Mouse (Mus musculus) heart, postnatal 0 days (tissue): ENCODE data around the gene Kncn. TPM values are rescaled to one million over a fixed set of nuclear protein-coding genes. Genes with fewer than 3 reads are reported as not detected.

ENCODE experiments used
- ATAC-seq: fragments of 200-750 bp; cut with Nextera tagmentation; 2 replicates; pipeline ENCODE4 v1.8.0; 2017; ENCODE audit warnings: low read depth, moderate number of reproducible peaks, moderate library complexity; ENCODE audit not compliant: insufficient read depth
- DNase-seq: peaks from one replicate; pipeline ENCODE4 v3.0.0-alpha.2; 2016; ENCODE audit warnings: low spot score
- H3K27ac ChIP-seq: fragments of 300-500 bp; sonication (generic); 2 replicates; pipeline ENCODE4 v1.5.1; 2014; ENCODE audit warnings: low read depth, mild to moderate bottlenecking
- H3K27me3 ChIP-seq: fragments of 300-500 bp; sonication (generic); 2 replicates; pipeline ENCODE4 v1.6.1; 2014; ENCODE audit warnings: low read length, mixed read lengths; ENCODE audit not compliant: control insufficient read depth, insufficient read depth
- H3K36me3 ChIP-seq: fragments of 300-500 bp; sonication (generic); replicated peaks from 2 replicates; pipeline ENCODE4 v1.6.1; 2014; ENCODE audit warnings: low read length, mixed read lengths; ENCODE audit not compliant: control insufficient read depth, insufficient read depth
- H3K4me1 ChIP-seq: fragments of 300-500 bp; sonication (generic); 2 replicates; pipeline ENCODE4 v1.6.1; 2014; ENCODE audit warnings: antibody characterized with exemption; ENCODE audit not compliant: control insufficient read depth, insufficient read depth
- H3K4me2 ChIP-seq: fragments of 300-500 bp; sonication (generic); 2 replicates; pipeline ENCODE4 v1.6.1; 2014; ENCODE audit warnings: low read depth, mild to moderate bottlenecking, low read length, moderate library complexity
- H3K4me3 ChIP-seq: fragments of 300-500 bp; sonication (generic); 2 replicates; pipeline ENCODE4 v1.5.1; 2014; ENCODE audit warnings: low read depth, low read length
- H3K9ac ChIP-seq: fragments of 300-500 bp; sonication (generic); replicated peaks from 2 replicates; pipeline ENCODE4 v1.6.1; 2014; ENCODE audit warnings: low read depth, low read length, mixed read lengths
- H3K9me3 ChIP-seq: fragments of 300-500 bp; sonication (generic); replicated peaks from 2 replicates; pipeline ENCODE4 v1.6.1; 2016; ENCODE audit warnings: low read length; ENCODE audit not compliant: control insufficient read depth
- CTCF ChIP-seq: IDR thresholded peaks from 2 replicates; pipeline ENCODE4 v1.5.1; 2016; ENCODE audit warnings: antibody characterized with exemption, control low read depth, low read depth
- EP300 ChIP-seq: IDR thresholded peaks from 2 replicates; pipeline ENCODE4 v1.6.1; 2016; ENCODE audit warnings: antibody characterized with exemption, low read depth
- WGBS: fragments of 180-500 bp; shearing (Covaris S2); extraction: QIAGEN DNeasy Blood & Tissue Kit; methylation state at CpG from one replicate; pipeline ENCODE4 v1.1.7; 2014; 5-methylcytosine and 5-hydroxymethylcytosine counted together
- polyA plus RNA-seq: library from polyadenylated mRNA; unstranded; fragments of >200 nt; fragmentation: Nextera tagmentation; extraction: Ambion mirVana; gene quantifications from 2 replicates; pipeline ENCODE4 v1.2.1, GENCODE M21; 2015
- total RNA-seq: library from RNA; depleted of rRNA; stranded (reverse); fragments of >200 nt; gene quantifications from 2 replicates; pipeline ENCODE4 v1.2.3, GENCODE M21; 2014; ENCODE audit warnings: low replicate concordance; rRNA removed

Kncn gene
- total and polyA plus RNA-seq, 2 experiments from 2014 or later, result not detected

GRCm38 (mm10) chr4:115938276-115939160 lies 54.3 kb downstream of the Kncn start:
- TF ChIP-seq EP300, result no peak
- no peak for TF ChIP-seq CTCF
- 3% methylated on average over 37 of the region's 37 CpGs for WGBS
- DNase-seq (no peak), ATAC-seq (no peak)
- Histone ChIP-seq H3K27ac (no peak overlapping the region), H3K4me3 (0 out of 2 replicates have a peak overlapping the region, but pooled peaks have one; percentile 37), H3K4me2 (no peak overlapping the region), H3K27me3 (peaks cover 100% of the 10 kb centered on the region), H3K9me3 (no peaks in the 10 kb centered on the region), H3K9ac (no peak overlapping the region), H3K36me3 (no peaks in the 10 kb centered on the region), H3K4me1 (no peaks in the 10 kb centered on the region)

Other genes starting within 250 kb of the Kncn start
- 8.7 and 14.5 TPM in 2 replicates for gene Cyp4b1, start 236.7 kb upstream of the Kncn start, total RNA-seq
- 8.7 and 9.4 TPM in 2 replicates for gene Cyp4b1, start 236.7 kb upstream of the Kncn start, polyA plus RNA-seq
- gene Efcab14, start 146.7 kb upstream of the Kncn start, total RNA-seq, result 20.8 and 30.3 TPM in 2 replicates
- gene Efcab14, start 146.7 kb upstream of the Kncn start, polyA plus RNA-seq, result 16.3 and 17.1 TPM in 2 replicates
- not detected in 2 replicates for gene Tex38, start 103.4 kb upstream of the Kncn start, total RNA-seq
- gene Tex38, start 103.4 kb upstream of the Kncn start, polyA plus RNA-seq, result 0.30 and 0.55 TPM in 2 replicates
- gene Atpaf1, start 99.6 kb upstream of the Kncn start, total RNA-seq, result 40.0 and 49.0 TPM in 2 replicates
- 75.9 and 86.4 TPM in 2 replicates for gene Atpaf1, start 99.6 kb upstream of the Kncn start, polyA plus RNA-seq
- 3.1 and 4.9 TPM in 2 replicates for gene Mob3c, start 56.3 kb upstream of the Kncn start, total RNA-seq
- 5.5 and 6.4 TPM in 2 replicates for gene Mob3c, start 56.3 kb upstream of the Kncn start, polyA plus RNA-seq
- gene Mknk1, start 45.2 kb upstream of the Kncn start, total RNA-seq, result 10.9 and 15.4 TPM in 2 replicates
- 15.5 and 16.6 TPM in 2 replicates for gene Mknk1, start 45.2 kb upstream of the Kncn start, polyA plus RNA-seq
- gene 6430628N08Rik, start 6.3 kb downstream of the Kncn start, total RNA-seq, result not detected in 2 replicates
- gene 6430628N08Rik, start 6.3 kb downstream of the Kncn start, polyA plus RNA-seq, result not detected in 2 replicates
- gene Dmbx1, start 55.5 kb downstream of the Kncn start, total RNA-seq, result not detected in 2 replicates
- not detected in 2 replicates for gene Dmbx1, start 55.5 kb downstream of the Kncn start, polyA plus RNA-seq
- gene Faah, start 133.5 kb downstream of the Kncn start, total RNA-seq, result 0.80 and 3.3 TPM in 2 replicates
- gene Faah, start 133.5 kb downstream of the Kncn start, polyA plus RNA-seq, result 0.61 and 0.65 TPM in 2 replicates
- 43.5 and 54.8 TPM in 2 replicates for gene Nsun4, start 169.5 kb downstream of the Kncn start, total RNA-seq
- gene Nsun4, start 169.5 kb downstream of the Kncn start, polyA plus RNA-seq, result 33.9 and 34.2 TPM in 2 replicates
- gene Uqcrh, start 190.7 kb downstream of the Kncn start, total RNA-seq, result 1,024 and 1,032 TPM in 2 replicates
- 2,231 and 2,302 TPM in 2 replicates for gene Uqcrh, start 190.7 kb downstream of the Kncn start, polyA plus RNA-seq
- gene Lrrc41, start 190.9 kb downstream of the Kncn start, total RNA-seq, result 69.4 and 85.5 TPM in 2 replicates
- 32.2 and 35.9 TPM in 2 replicates for gene Lrrc41, start 190.9 kb downstream of the Kncn start, polyA plus RNA-seq
- gene Rad54l, start 239.3 kb downstream of the Kncn start, total RNA-seq, result 7.7 and 8.0 TPM in 2 replicates
- 3.8 and 4.4 TPM in 2 replicates for gene Rad54l, start 239.3 kb downstream of the Kncn start, polyA plus RNA-seq
- gene Pomgnt1, start 239.4 kb downstream of the Kncn start, total RNA-seq, result 77.5 and 91.3 TPM in 2 replicates
- 56.9 and 59.6 TPM in 2 replicates for gene Pomgnt1, start 239.4 kb downstream of the Kncn start, polyA plus RNA-seq